Mouse (Mus musculus) activated CD4-positive, CD25-positive, alpha-beta regulatory T cell (primary cell): ENCODE data around the gene Tex38. TPM values are rescaled to one million over a fixed set of nuclear protein-coding genes. Genes with fewer than 3 reads are reported as not detected.

Experiments used
- polyA plus RNA-seq, 2 experiments: library from polyadenylated mRNA; unstranded; fragments of 100-300 nt; shearing (Covaris generic); gene quantifications; one replicate each; pipeline ENCODE4 v1.2.1; 2017

The Tex38 gene
- under 1 TPM in 1 of 2 experiments, not detected in 1; 0.37 TPM for polyA plus RNA-seq

DNA sequence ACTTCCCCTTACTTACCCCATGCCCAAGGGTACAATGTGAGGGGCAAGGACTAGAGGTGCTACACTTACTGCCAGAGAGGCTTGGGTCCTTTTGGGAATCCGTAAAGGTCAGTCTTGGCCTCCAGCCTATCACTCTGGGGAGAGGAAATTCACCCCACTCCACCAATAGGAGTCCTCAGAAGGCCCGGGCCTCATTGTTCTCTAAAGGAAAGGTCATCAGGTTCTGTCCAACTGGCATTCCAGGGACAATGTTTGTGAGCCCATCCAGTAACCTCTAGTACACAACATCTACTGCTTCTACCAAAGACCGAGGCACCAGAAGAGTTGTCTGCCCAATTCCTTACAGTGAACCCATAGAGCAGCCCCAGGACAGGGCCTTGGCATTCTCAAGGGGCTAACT lies at the start of gene Tex38:
TSS of gene Tex38 (minus strand) at position 101 of the 400 bp plus-strand sequence.

DNA sequence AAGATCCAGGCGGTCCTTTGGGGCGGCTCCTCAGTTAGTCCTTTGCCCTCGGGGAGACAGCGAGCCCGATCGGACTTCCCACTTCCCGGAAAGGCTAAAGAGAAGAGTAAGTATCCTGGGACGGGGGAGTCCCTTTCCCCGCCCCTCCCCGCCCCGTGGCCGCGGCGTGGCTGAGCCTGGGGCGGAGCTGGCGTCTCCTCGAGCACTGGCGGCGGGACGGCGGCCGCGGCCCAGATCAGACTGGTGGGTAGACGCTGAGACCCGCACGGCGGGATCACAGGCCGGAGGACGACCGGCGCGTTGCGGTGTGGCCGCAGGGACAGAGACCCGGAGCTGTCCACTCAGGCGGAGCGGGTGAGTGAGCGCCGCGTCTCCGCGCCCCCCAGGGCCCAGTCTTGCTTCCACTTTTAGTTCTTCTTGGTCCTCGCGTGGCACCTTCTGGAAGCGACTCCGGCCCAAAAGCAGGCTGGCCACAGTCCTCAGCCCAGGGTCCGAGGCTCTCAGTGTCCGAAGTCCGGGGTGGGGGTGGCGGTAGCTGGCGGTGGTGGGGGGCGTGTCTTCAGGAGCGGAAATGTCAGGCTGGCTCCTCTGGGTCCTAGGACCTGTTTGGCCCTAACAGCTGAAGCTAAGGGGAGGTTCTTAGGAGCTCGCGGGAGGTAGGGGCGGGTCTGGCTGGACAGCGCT lies 47.2 kb upstream of the Tex38 start, which contains the start of gene Mob3c:
TSS of gene Mob3c (plus strand) at position 205 of the 684 bp plus-strand sequence.

DNA sequence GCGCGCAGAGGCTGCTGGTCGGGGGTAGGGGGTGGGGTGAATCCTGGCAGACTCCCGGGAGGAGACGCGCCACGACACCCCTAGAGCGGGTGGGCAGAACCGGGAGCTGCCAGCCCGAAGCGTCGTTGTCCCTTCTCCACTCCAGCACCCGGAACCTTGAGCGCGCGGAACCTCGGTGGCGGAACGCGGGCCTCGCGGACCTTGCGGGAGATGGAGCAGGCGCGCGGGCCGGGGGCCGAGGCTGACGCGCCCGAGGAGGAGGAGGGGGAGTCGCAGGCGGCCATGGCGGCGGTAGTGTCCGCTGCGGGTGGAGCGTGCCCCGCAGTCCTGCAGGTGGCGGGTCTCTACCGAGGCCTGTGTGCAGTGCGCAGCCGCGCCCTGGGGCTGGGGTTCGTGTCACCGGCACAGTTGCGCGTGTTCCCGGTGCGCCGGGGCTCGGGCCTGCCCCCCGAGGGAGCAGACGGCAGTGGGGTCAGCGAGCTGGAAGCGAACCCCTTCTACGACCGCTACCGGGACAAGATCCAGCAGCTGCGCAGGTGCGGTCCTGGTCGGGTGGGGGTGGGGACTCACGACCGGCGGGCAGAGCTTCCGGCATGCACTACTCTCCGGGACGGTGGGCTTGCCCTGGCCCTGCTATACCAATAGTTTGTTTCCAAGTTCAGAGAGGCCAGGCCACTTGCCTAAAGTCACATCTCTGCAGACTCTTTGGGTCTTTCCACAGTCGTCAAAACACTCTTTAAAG lies 4.1 kb upstream of the Tex38 start, which contains the start of gene Atpaf1:
TSS of gene Atpaf1 (plus strand) at position 44 of the 742 bp plus-strand sequence.

DNA sequence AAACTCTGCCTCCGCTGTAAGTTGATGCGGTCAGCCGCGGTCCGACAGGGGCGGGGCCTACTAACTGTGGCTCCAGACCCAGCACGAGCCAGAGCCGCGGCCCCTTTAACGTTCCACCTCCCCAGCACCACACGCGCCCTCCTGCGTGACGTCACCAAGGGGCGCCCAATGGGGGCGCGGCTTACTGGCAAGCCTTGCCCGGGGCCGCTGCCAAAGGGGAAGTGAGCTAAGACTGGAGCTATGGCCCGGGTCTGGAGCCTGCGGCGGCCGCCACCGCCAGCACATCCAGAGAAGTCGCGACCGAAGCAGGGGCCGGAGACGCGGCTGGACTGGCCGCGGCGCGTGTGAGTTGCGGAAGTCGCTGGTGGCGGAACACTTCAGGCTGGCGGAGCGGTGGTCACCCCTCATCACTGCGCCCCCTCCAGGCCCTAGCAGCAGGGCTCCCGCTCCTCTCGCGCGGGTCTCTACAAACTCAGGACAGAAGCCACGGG lies 43.2 kb downstream of the Tex38 start, which contains the start of gene Efcab14:
TSS of gene Efcab14 (plus strand) at position 194 of the 491 bp plus-strand sequence.

Other genes starting within 250 kb of the Tex38 start
- not detected for gene Cyp4a31, start 217.4 kb downstream of the Tex38 start, polyA plus RNA-seq
- not detected for gene Cyp4a32, start 180.0 kb downstream of the Tex38 start, polyA plus RNA-seq
- gene Cyp4b1, start 133.3 kb downstream of the Tex38 start, polyA plus RNA-seq, result not detected
- 10 to 100 TPM; 49.0 to 54.1 TPM for gene Efcab14, start 43.3 kb downstream of the Tex38 start, polyA plus RNA-seq
- 10 to 100 TPM; 30.4 to 31.9 TPM for gene Atpaf1, start 3.8 kb upstream of the Tex38 start, polyA plus RNA-seq
- gene Mob3c, start 47.1 kb upstream of the Tex38 start, polyA plus RNA-seq, result 10 to 100 TPM; 26.9 to 27.0 TPM
- gene Mknk1, start 58.2 kb upstream of the Tex38 start, polyA plus RNA-seq, result 10 to 100 TPM; 40.0 to 48.2 TPM
- gene Kncn, start 103.4 kb upstream of the Tex38 start, polyA plus RNA-seq, result under 1 TPM in 1 of 2 experiments, not detected in 1; 0.61 TPM
- gene 6430628N08Rik, start 109.6 kb upstream of the Tex38 start, polyA plus RNA-seq, result under 1 TPM in 1 of 2 experiments, not detected in 1; 0.21 TPM
- under 1 TPM; 0.02 to 0.05 TPM for gene Dmbx1, start 158.9 kb upstream of the Tex38 start, polyA plus RNA-seq
- gene Faah, start 236.9 kb upstream of the Tex38 start, polyA plus RNA-seq, result 100 to 1,000 TPM; 122 to 138 TPM